Mouse (Mus musculus) liver, embryonic 11.5 days (tissue): ENCODE measurements at regions not wholly inside any gene's neighbourhood (a gene's known extent, or its start where the extent isn't known, plus 50 kb on each side); places are given as distances from the start of the nearest gene placed in this dataset.
A peak's percentile ranks its signal among the peaks of the same experiment; 100 is the strongest.

Experiments used
- ATAC-seq: fragments of 200-750 bp; cut with Nextera tagmentation; replicated peaks from 2 replicates; pipeline ENCODE4 v1.8.0; 2017; ENCODE audit warnings: moderate number of reproducible peaks, mild to moderate bottlenecking, moderate TSS enrichment, moderate library complexity; ENCODE audit not compliant: low FRiP score
- DNase-seq: peaks from one replicate; pipeline ENCODE4 v3.0.0-alpha.2; 2017; ENCODE audit warnings: low spot score
- H3K27ac ChIP-seq: fragments of 300-500 bp; sonication (generic); 2 replicates; pipeline ENCODE4 v1.5.1; 2014; ENCODE audit warnings: mild to moderate bottlenecking, low read depth, low read length, control low read depth
- H3K27me3 ChIP-seq: fragments of 300-500 bp; sonication (generic); replicated peaks from 2 replicates; pipeline ENCODE4 v1.6.1; 2014; ENCODE audit warnings: low read length, mixed read lengths; ENCODE audit not compliant: control insufficient read depth, insufficient read depth
- H3K36me3 ChIP-seq: fragments of 300-500 bp; sonication (generic); 2 replicates; pipeline ENCODE4 v1.6.1; 2014; ENCODE audit warnings: mild to moderate bottlenecking, low read length, moderate library complexity, mixed read lengths; ENCODE audit not compliant: control insufficient read depth, insufficient read depth
- H3K4me1 ChIP-seq: fragments of 300-500 bp; sonication (generic); replicated peaks from 2 replicates; pipeline ENCODE4 v1.6.1; 2014; ENCODE audit warnings: low read length, mixed read lengths; ENCODE audit not compliant: control insufficient read depth, insufficient read depth
- H3K4me2 ChIP-seq: fragments of 300-500 bp; sonication (generic); 2 replicates; pipeline ENCODE4 v1.6.1; 2014; ENCODE audit warnings: mild to moderate bottlenecking, control low read depth, moderate library complexity
- H3K4me3 ChIP-seq: fragments of 300-500 bp; sonication (generic); 2 replicates; pipeline ENCODE4 v1.5.1; 2014; ENCODE audit warnings: low read depth, low read length, control low read depth
- H3K9ac ChIP-seq: fragments of 300-500 bp; sonication (generic); 2 replicates; pipeline ENCODE4 v1.6.1; 2014; ENCODE audit warnings: low read depth, low read length, control low read depth
- H3K9me3 ChIP-seq: fragments of 300-500 bp; sonication (generic); 2 replicates; pipeline ENCODE4 v1.6.1; 2016; ENCODE audit warnings: low read length, inconsistent platforms, mixed read lengths; ENCODE audit not compliant: control insufficient read depth
- WGBS: fragments of 180-500 bp; shearing (Covaris S2); extraction: QIAGEN DNeasy Blood & Tissue Kit; methylation state at CpG from one replicate; pipeline ENCODE4 v1.1.7; 2014; 5-methylcytosine and 5-hydroxymethylcytosine counted together

GRCm38 (mm10) chr14:36651053-36651735 is 317.4 kb downstream of the Ccser2 start:
- no peak for ATAC-seq
- 60% methylated on average over 6 of the region's 6 CpGs for WGBS
- Histone ChIP-seq H3K4me1 (no peaks in the 10 kb centered on the region), H3K36me3 (no peaks in the 10 kb centered on the region), H3K9ac (no peak overlapping the region), H3K4me2 (no peak overlapping the region), H3K27ac (no peak overlapping the region), H3K27me3 (no peaks in the 10 kb centered on the region), H3K4me3 (no peak overlapping the region), H3K9me3 (no peaks in the 10 kb centered on the region)
- DNase-seq: no peak

- no peak overlapping the region for H3K27ac ChIP-seq
- ATAC-seq (no peak), DNase-seq (no peak)
- H3K36me3 ChIP-seq: no peaks in the 10 kb centered on the region
- H3K4me2 ChIP-seq: no peak overlapping the region
- no peaks in the 10 kb centered on the region for H3K9me3 ChIP-seq
- no peak overlapping the region for H3K4me3 ChIP-seq
- WGBS: 86% methylated on average over 3 of the region's 3 CpGs
- no peaks in the 10 kb centered on the region for H3K27me3 ChIP-seq
- no peaks in the 10 kb centered on the region for H3K4me1 ChIP-seq
- no peak overlapping the region for H3K9ac ChIP-seq
Measured at GRCm38 (mm10) chr14:36646649-36647048, 321.9 kb downstream of the Ccser2 start.

- no peak overlapping the region for H3K27ac ChIP-seq
- DNase-seq: no peak
- H3K9me3 ChIP-seq: no peaks in the 10 kb centered on the region
- no peaks in the 10 kb centered on the region for H3K36me3 ChIP-seq
- ATAC-seq: peak; percentile 74
- H3K4me1 ChIP-seq: no peaks in the 10 kb centered on the region
- no peak overlapping the region for H3K4me3 ChIP-seq
- H3K27me3 ChIP-seq: no peaks in the 10 kb centered on the region
- H3K4me2 ChIP-seq: no peak overlapping the region
- no peak overlapping the region for H3K9ac ChIP-seq
Measured at GRCm38 (mm10) chr14:36646237-36646636, 322.3 kb downstream of the Ccser2 start.

- Histone ChIP-seq H3K9ac (no peak overlapping the region), H3K4me3 (no peak overlapping the region), H3K27me3 (no peaks in the 10 kb centered on the region), H3K4me2 (no peak overlapping the region), H3K27ac (no peak overlapping the region), H3K4me1 (no peaks in the 10 kb centered on the region; the same call in 1 of the 2 replicates), H3K36me3 (no peaks in the 10 kb centered on the region), H3K9me3 (no peaks in the 10 kb centered on the region)
- ATAC-seq (peak; percentile 43), DNase-seq (no peak)
Measured at GRCm38 (mm10) chr14:36624822-36625221, 343.8 kb downstream of the Ccser2 start.

- H3K27ac ChIP-seq: no peak overlapping the region
- ATAC-seq (no peak), DNase-seq (no peak)
- peaks cover 2% of the 10 kb centered on the region; the same call in 1 of the 2 replicates for H3K4me1 ChIP-seq
- H3K36me3 ChIP-seq: no peaks in the 10 kb centered on the region
- no peak overlapping the region for H3K9ac ChIP-seq
- WGBS: 83% methylated on average over 1 of the region's 1 CpGs
- no peaks in the 10 kb centered on the region for H3K9me3 ChIP-seq
- H3K27me3 ChIP-seq: no peaks in the 10 kb centered on the region
- no peak overlapping the region for H3K4me3 ChIP-seq
- no peak overlapping the region for H3K4me2 ChIP-seq
Measured at GRCm38 (mm10) chr14:36624134-36624533, 344.4 kb downstream of the Ccser2 start.

- Histone ChIP-seq H3K9me3 (no peaks in the 10 kb centered on the region), H3K27ac (no peak overlapping the region), H3K9ac (no peak overlapping the region), H3K36me3 (no peaks in the 10 kb centered on the region), H3K4me2 (no peak overlapping the region), H3K4me3 (no peak overlapping the region), H3K27me3 (no peaks in the 10 kb centered on the region), H3K4me1 (peaks cover 8% of the 10 kb centered on the region)
- ATAC-seq (no peak), DNase-seq (no peak)
- 83% methylated on average over 1 of the region's 1 CpGs for WGBS
Measured at GRCm38 (mm10) chr14:36623036-36623435, 345.5 kb downstream of the Ccser2 start.

GRCm38 (mm10) chr14:36618459-36619085 is 350.0 kb downstream of the Ccser2 start:
- DNase-seq (no peak), ATAC-seq (peak; percentile 89)
- Histone ChIP-seq H3K27ac (peak overlapping the region; percentile 56; the same call in 1 of the 2 replicates), H3K9me3 (no peaks in the 10 kb centered on the region), H3K4me2 (no peak overlapping the region), H3K27me3 (no peaks in the 10 kb centered on the region), H3K36me3 (no peaks in the 10 kb centered on the region), H3K9ac (no peak overlapping the region), H3K4me3 (no peak overlapping the region), H3K4me1 (peaks cover 10% of the 10 kb centered on the region)
- WGBS: 53% methylated on average over 1 of the region's 1 CpGs

GRCm38 (mm10) chr14:36617987-36618386 is 350.6 kb downstream of the Ccser2 start:
- H3K27ac ChIP-seq: 0 out of 2 replicates have a peak overlapping the region, but pooled peaks have one; percentile 30

GRCm38 (mm10) chr14:36614926-36615325 is 353.7 kb downstream of the Ccser2 start:
- no peaks in the 10 kb centered on the region for H3K9me3 ChIP-seq
- H3K27me3 ChIP-seq: no peaks in the 10 kb centered on the region
- 81% methylated on average over 3 of the region's 3 CpGs for WGBS
- ATAC-seq (no peak), DNase-seq (no peak)
- no peak overlapping the region for H3K27ac ChIP-seq
- H3K36me3 ChIP-seq: no peaks in the 10 kb centered on the region
- H3K4me3 ChIP-seq: no peak overlapping the region
- H3K9ac ChIP-seq: no peak overlapping the region
- H3K4me2 ChIP-seq: no peak overlapping the region
- H3K4me1 ChIP-seq: peaks cover 10% of the 10 kb centered on the region

More at GRCm38 (mm10) chr14:36617987-36618386, 350.6 kb downstream of the Ccser2 start:
- H3K4me1 ChIP-seq: peaks cover 10% of the 10 kb centered on the region
- DNase-seq (no peak), ATAC-seq (peak; percentile 55)
- no peaks in the 10 kb centered on the region for H3K9me3 ChIP-seq
- H3K4me3 ChIP-seq: no peak overlapping the region
- no peak overlapping the region for H3K4me2 ChIP-seq
- H3K9ac ChIP-seq: no peak overlapping the region
- 53% methylated on average over 5 of the region's 5 CpGs for WGBS
- H3K27me3 ChIP-seq: no peaks in the 10 kb centered on the region
- H3K36me3 ChIP-seq: no peaks in the 10 kb centered on the region
